Mouse (Mus musculus): ENCODE results near the gene Smad1.

The Smad1 gene

DNA sequence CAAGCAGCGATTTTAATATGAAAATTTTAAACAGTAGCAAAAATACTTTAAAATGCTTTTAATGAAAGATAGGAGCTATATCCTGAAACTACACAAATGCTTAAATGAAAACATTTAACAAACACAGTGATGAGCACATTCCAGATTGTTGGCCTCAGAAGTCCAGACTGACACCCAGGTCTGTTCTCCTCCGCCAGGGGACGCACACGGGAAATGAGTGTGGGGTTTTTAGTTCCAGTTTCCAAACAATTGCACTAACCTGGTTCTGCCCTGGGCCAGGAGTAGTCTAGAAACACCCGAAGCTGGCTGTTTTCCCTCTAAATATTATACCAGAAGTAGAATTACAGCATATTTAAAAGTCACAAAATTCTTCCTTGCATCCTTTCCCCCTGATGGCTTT, 99.6 kb downstream of the Smad1 start:
- DNase-seq (ENCODE audit: low read depth, low spot score), result no peak

DNA sequence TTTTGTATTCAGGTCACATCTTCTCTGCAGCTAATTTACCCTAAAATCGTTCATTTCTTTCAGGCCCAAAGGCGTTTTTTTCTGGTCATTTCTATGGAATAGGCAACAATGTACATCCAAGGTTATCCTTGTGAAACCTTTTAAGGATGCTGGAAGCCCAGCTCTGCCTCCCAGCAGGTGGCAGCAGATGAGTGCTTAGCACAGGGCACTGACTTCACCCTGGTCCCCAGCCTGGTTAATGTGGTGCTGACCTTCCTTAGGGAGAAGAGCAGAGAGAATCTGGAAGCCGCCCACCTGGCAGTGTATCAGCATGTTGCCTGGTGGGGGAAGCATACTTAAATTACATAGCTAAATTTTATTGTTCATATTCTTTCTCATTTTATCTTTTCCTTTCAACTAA, 101.6 kb downstream of the Smad1 start:
- DNase-seq (ENCODE audit: low read depth, low spot score), result peak; percentile 82

DNA sequence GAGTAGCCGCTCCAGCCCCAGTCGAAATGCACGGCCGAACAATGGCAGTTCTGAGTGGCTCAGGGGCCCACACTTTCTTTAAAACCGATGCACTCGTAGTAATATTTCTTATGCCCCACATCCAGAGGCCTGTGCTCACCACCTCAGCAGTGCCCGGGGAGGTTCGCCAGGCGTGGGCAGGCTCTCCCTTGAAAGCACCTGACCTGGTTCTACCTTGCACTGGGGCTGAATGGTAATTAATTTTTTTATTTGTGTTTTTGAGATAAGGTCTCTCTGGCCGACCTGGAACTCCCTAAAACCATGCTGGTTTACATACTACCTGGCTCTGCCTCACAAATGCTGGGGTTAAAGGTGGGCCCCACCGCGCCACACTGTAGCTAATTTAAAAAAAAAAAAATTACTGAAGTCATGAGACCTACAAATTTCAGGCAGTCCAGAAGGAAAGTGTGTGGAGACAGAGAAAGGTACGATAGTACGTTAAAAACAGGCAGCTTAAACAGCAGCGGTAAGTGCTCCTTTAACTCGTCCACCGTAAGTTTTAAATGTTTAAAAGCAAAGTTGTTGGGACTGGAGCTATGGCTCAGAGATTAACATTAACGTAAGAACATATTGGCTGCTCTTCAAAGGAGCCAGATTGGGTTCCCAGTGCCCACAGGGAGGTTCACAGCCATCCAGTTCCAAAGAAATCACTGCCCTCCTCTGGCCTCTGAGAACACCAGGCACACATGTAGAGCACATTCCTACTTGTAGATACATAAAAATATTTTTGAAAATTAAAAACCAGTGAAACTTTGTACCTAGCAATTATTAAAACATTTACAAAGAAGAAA, 103.8 kb downstream of the Smad1 start:
- DNase-seq (ENCODE audit: low read depth, low spot score), result no peak

DNA sequence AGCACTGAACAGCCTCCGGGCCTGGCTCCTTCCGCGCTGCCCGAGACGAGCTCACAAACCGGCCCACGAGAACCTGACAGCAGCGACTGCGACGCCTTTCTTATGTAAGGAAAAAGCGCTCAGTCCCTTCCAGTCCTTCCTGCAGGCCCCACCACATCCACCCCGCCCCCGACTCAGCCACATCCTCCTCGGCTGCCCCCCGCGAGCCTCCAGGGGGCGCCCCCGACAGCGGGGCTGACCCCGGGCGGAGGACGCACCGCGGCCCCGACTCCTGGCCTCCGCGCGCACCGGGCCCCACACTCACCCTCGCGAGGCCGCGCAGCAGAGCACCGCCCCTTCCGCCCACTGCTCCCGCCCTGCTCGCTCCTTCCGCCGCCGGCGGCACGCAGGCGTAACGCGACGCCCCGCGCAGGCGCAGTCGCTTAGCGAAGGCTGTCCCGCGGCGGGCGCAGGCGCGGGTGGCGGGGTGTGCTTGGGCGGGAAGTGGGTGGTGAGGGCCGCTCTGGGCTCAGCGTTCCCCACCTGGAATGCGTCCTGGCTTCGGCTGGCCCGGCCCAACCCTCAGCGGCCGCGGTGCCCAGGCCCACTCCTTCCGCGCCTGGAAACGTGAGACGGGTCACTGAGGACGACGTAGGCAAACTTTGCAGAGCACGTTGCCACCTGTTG, 104.6 kb downstream of the Smad1 start, which contains the start of gene Mmaa:
Mmaa (minus strand) TSS at position 328 of the 666 bp plus-strand sequence.
- peak; percentile 98 for DNase-seq (ENCODE audit: low read depth, low spot score)

DNA sequence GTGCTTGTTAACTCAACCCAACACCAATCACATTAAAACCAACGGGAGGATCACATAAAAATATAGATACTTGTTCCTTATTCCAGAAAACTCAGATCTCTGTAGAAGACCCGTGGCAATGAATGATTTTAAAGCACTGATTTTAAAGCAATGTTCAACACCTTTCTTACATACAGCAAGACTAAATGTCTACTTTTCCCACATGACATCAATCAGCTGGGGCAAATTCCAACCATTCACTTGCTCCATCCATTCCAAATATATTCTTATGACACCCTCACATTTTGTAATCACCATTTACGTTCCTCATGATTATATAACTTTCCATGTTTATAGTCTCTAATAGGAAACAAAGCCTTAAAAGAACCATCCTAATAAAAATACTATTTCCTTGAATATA, 105.5 kb downstream of the Smad1 start:
- peak; percentile 19 for DNase-seq (ENCODE audit: low read depth, low spot score)

DNA sequence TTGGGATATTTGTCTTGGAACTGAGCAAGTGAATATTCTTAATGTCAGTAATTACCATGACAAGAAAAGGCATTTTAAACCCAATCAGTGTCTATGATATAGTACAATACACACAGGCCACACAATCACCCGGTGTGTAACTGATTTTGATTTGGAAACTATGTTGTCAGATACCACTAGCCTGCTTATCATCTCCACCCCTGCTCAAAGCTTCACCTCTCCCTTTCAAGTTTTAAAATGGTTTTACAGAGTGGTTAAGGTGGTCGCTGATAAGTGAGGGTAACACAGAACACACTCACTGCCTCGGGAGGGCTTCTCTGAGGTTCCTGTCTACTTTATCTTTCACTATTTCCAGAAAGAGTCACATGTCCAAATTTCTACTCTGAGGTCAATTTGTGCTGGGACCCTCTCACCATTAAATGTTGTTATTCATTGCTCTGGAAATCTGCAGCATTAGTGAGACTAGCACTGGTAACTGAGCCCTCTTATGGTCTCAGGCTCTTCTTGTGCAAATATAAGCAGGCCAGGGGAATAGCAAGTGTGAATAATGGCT, 106.5 kb downstream of the Smad1 start:
- no peak for DNase-seq (ENCODE audit: low read depth, low spot score)

DNA sequence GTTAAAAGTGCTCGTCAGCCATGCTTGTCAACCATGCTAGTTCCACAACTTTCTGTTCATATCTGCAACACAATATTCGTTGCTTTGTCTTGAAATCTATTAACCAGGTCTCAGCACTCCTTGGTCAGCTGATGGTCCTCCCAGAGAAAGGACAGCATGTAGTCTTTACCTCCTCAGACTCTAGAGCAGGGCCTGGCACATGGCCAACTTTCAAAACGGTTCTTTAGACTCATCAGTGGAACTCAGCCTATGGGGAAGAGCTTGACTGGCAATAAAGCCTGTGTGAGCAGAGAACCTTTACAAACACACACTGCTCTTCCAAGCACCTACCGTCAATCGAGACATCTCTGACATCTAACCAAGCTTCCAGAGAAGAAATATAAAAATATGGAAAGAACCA, 109.7 kb downstream of the Smad1 start:
- DNase-seq (ENCODE audit: low read depth, low spot score), result no peak

DNA sequence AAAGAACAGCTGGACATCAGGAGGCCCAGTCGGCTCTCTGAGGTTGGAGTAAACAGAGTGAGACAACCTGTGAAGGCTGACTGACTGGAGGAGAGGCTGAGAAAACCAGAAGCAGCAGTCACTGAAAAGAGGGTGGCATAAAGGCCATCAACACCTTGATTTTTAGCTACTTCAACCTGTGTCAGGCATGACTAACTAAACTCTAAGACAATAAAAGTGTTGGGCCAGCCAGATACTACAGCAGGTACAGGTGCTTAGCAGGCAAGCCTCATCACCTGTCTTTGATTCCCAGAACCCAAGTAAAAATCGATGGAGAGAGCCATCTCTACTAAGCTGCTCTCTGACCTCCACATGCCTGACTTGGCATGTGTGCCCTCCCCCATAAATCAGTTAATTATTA, 110.6 kb downstream of the Smad1 start:
- no peak for DNase-seq (ENCODE audit: low read depth, low spot score)
